Mouse (Mus musculus): ENCODE measurements around the gene Scn3b. TPM values are rescaled to one million over a fixed set of nuclear protein-coding genes. Genes with fewer than 3 reads are reported as not detected.

The Scn3b gene
- polyA plus RNA-seq, 1 experiment from 2014 or later: 23.1 TPM

- no peak overlapping the region for H3K4me3 ChIP-seq (replicated peaks)
- 87% methylated on average over 5 of the region's 5 CpGs for WGBS
- no peaks in the 10 kb centered on the region for H3K9me3 ChIP-seq
- no peak overlapping the region for H3K4me2 ChIP-seq
- no peak for ATAC-seq (ENCODE audit: low FRiP score)
- no peak overlapping the region for H3K27ac ChIP-seq
- H3K27me3 ChIP-seq: no peaks in the 10 kb centered on the region
- H3K4me1 ChIP-seq: no peaks in the 10 kb centered on the region
- H3K36me3 ChIP-seq (replicated peaks): peaks cover 50% of the 10 kb centered on the region
- no peak overlapping the region for H3K9ac ChIP-seq
Observed at GRCm38 (mm10) chr9:40301475-40301874, 32.5 kb downstream of the Scn3b start.

GRCm38 (mm10) chr9:40302375-40302774 is 33.4 kb downstream of the Scn3b start:
- WGBS: 96% methylated on average over 8 of the region's 8 CpGs
- Histone ChIP-seq H3K36me3 (replicated peaks) (peaks cover 59% of the 10 kb centered on the region), H3K9me3 (no peaks in the 10 kb centered on the region), H3K27ac (no peak overlapping the region), H3K4me3 (replicated peaks) (no peak overlapping the region), H3K4me2 (no peak overlapping the region), H3K9ac (no peak overlapping the region), H3K4me1 (no peaks in the 10 kb centered on the region), H3K27me3 (no peaks in the 10 kb centered on the region)
- ATAC-seq (ENCODE audit: low FRiP score): no peak

GRCm38 (mm10) chr9:40304243-40304642 is 35.2 kb downstream of the Scn3b start:
- Histone ChIP-seq H3K9ac (no peak overlapping the region), H3K4me3 (replicated peaks) (no peak overlapping the region), H3K36me3 (replicated peaks) (peaks cover 50% of the 10 kb centered on the region), H3K9me3 (no peaks in the 10 kb centered on the region), H3K4me1 (no peaks in the 10 kb centered on the region), H3K27ac (no peak overlapping the region), H3K4me2 (no peak overlapping the region), H3K27me3 (no peaks in the 10 kb centered on the region)
- WGBS: 91% methylated on average over 8 of the region's 8 CpGs
- no peak for ATAC-seq (ENCODE audit: low FRiP score)

GRCm38 (mm10) chr9:40307311-40307710 is 38.3 kb downstream of the Scn3b start:
- no peak for ATAC-seq (ENCODE audit: low FRiP score)
- peaks cover 43% of the 10 kb centered on the region for H3K36me3 ChIP-seq (replicated peaks)

GRCm38 (mm10) chr9:40309876-40310275 is 40.9 kb downstream of the Scn3b start:
- ATAC-seq (ENCODE audit: low FRiP score): no peak
- WGBS: 89% methylated on average over 6 of the region's 6 CpGs

More at GRCm38 (mm10) chr9:40307311-40307710, 38.3 kb downstream of the Scn3b start:
- H3K27me3 ChIP-seq: no peaks in the 10 kb centered on the region
- no peaks in the 10 kb centered on the region; the same call in 1 of the 2 replicates for H3K4me1 ChIP-seq
- no peaks in the 10 kb centered on the region for H3K9me3 ChIP-seq
- H3K27ac ChIP-seq: no peak overlapping the region
- H3K4me2 ChIP-seq: no peak overlapping the region
- H3K9ac ChIP-seq: no peak overlapping the region
- WGBS: 87% methylated on average over 3 of the region's 3 CpGs
- no peak overlapping the region for H3K4me3 ChIP-seq (replicated peaks)

GRCm38 (mm10) chr9:40311813-40312212 is 42.8 kb downstream of the Scn3b start:
- no peak overlapping the region for H3K9ac ChIP-seq
- H3K27me3 ChIP-seq: no peaks in the 10 kb centered on the region
- peaks cover 10% of the 10 kb centered on the region for H3K36me3 ChIP-seq (replicated peaks)
- no peak for ATAC-seq (ENCODE audit: low FRiP score)
- WGBS: 77% methylated on average over 9 of the region's 9 CpGs
- H3K4me1 ChIP-seq: no peaks in the 10 kb centered on the region; the same call in 1 of the 2 replicates
- H3K27ac ChIP-seq: no peak overlapping the region
- H3K4me3 ChIP-seq (replicated peaks): no peak overlapping the region
- no peak overlapping the region for H3K4me2 ChIP-seq
- H3K9me3 ChIP-seq: no peaks in the 10 kb centered on the region

More at GRCm38 (mm10) chr9:40309876-40310275, 40.9 kb downstream of the Scn3b start:
- Histone ChIP-seq H3K4me1 (no peaks in the 10 kb centered on the region; the same call in 1 of the 2 replicates), H3K27me3 (no peaks in the 10 kb centered on the region), H3K27ac (no peak overlapping the region), H3K36me3 (replicated peaks) (peaks cover 30% of the 10 kb centered on the region), H3K9ac (no peak overlapping the region), H3K4me3 (replicated peaks) (no peak overlapping the region), H3K4me2 (no peak overlapping the region), H3K9me3 (no peaks in the 10 kb centered on the region)

- H3K36me3 ChIP-seq (replicated peaks): no peaks in the 10 kb centered on the region; the same call in none of the 2 replicates
- H3K27me3 ChIP-seq: no peaks in the 10 kb centered on the region
- 88% methylated on average over 9 of the region's 9 CpGs for WGBS
- no peak for ATAC-seq (ENCODE audit: low FRiP score)
- no peak overlapping the region for H3K9ac ChIP-seq
- peaks cover 5% of the 10 kb centered on the region; the same call in 1 of the 2 replicates for H3K4me1 ChIP-seq
- H3K4me3 ChIP-seq (replicated peaks): no peak overlapping the region
- no peak overlapping the region for H3K27ac ChIP-seq
- H3K9me3 ChIP-seq: no peaks in the 10 kb centered on the region
- no peak overlapping the region for H3K4me2 ChIP-seq
Observed at GRCm38 (mm10) chr9:40316865-40317660, 48.0 kb downstream of the Scn3b start.

- no peak overlapping the region for H3K27ac ChIP-seq
- no peak overlapping the region for H3K4me3 ChIP-seq (replicated peaks)
- no peaks in the 10 kb centered on the region; the same call in none of the 2 replicates for H3K36me3 ChIP-seq (replicated peaks)
- H3K4me2 ChIP-seq: no peak overlapping the region
- H3K9ac ChIP-seq: no peak overlapping the region
- no peaks in the 10 kb centered on the region for H3K9me3 ChIP-seq
- 98% methylated on average over 4 of the region's 4 CpGs for WGBS
- H3K27me3 ChIP-seq: no peaks in the 10 kb centered on the region
- no peak for ATAC-seq (ENCODE audit: low FRiP score)
- peaks cover 5% of the 10 kb centered on the region; the same call in 1 of the 2 replicates for H3K4me1 ChIP-seq
Observed at GRCm38 (mm10) chr9:40317735-40318134, 48.7 kb downstream of the Scn3b start.

GRCm38 (mm10) chr9:40318771-40319170 is 49.8 kb downstream of the Scn3b start:
- no peak overlapping the region for H3K4me3 ChIP-seq (replicated peaks)
- peaks cover 5% of the 10 kb centered on the region; the same call in 1 of the 2 replicates for H3K4me1 ChIP-seq
- H3K9ac ChIP-seq: no peak overlapping the region
- H3K36me3 ChIP-seq (replicated peaks): no peaks in the 10 kb centered on the region; the same call in 1 of the 2 replicates
- ATAC-seq (ENCODE audit: low FRiP score): no peak
- WGBS: 95% methylated on average over 5 of the region's 5 CpGs
- H3K27me3 ChIP-seq: no peaks in the 10 kb centered on the region
- H3K9me3 ChIP-seq: no peaks in the 10 kb centered on the region
- H3K4me2 ChIP-seq: no peak overlapping the region
- no peak overlapping the region for H3K27ac ChIP-seq

- Histone ChIP-seq H3K9me3 (no peaks in the 10 kb centered on the region), H3K36me3 (replicated peaks) (no peaks in the 10 kb centered on the region; the same call in 1 of the 2 replicates), H3K27me3 (no peaks in the 10 kb centered on the region), H3K4me1 (peaks cover 5% of the 10 kb centered on the region; the same call in 1 of the 2 replicates), H3K9ac (no peak overlapping the region), H3K27ac (no peak overlapping the region), H3K4me2 (no peak overlapping the region), H3K4me3 (replicated peaks) (no peak overlapping the region)
- WGBS: 87% methylated on average over 8 of the region's 8 CpGs
- ATAC-seq (ENCODE audit: low FRiP score): no peak
Observed at GRCm38 (mm10) chr9:40320405-40320804, 51.4 kb downstream of the Scn3b start.

- Histone ChIP-seq H3K36me3 (replicated peaks) (no peaks in the 10 kb centered on the region; the same call in 1 of the 2 replicates), H3K4me2 (no peak overlapping the region), H3K27ac (no peak overlapping the region), H3K4me1 (peaks cover 5% of the 10 kb centered on the region; the same call in 1 of the 2 replicates), H3K27me3 (no peaks in the 10 kb centered on the region), H3K9ac (no peak overlapping the region), H3K4me3 (replicated peaks) (no peak overlapping the region), H3K9me3 (no peaks in the 10 kb centered on the region)
- ATAC-seq (ENCODE audit: low FRiP score): peak; percentile 14; the same call in 1 of the 2 replicates
- 57% methylated on average over 12 of the region's 12 CpGs for WGBS
Observed at GRCm38 (mm10) chr9:40320879-40321667, 52.1 kb downstream of the Scn3b start.

GRCm38 (mm10) chr9:40321668-40322003 is 52.6 kb downstream of the Scn3b start:
- 81% methylated on average over 3 of the region's 3 CpGs for WGBS
- Histone ChIP-seq H3K36me3 (replicated peaks) (no peaks in the 10 kb centered on the region; the same call in none of the 2 replicates), H3K27me3 (no peaks in the 10 kb centered on the region), H3K27ac (no peak overlapping the region), H3K9me3 (no peaks in the 10 kb centered on the region), H3K4me3 (replicated peaks) (no peak overlapping the region), H3K9ac (no peak overlapping the region), H3K4me1 (peaks cover 5% of the 10 kb centered on the region; the same call in 1 of the 2 replicates), H3K4me2 (no peak overlapping the region)
- ATAC-seq (ENCODE audit: low FRiP score): no peak

Data from forebrain, embryonic 12.5 days (tissue).